Mouse (Mus musculus) kidney, postnatal 25 days (tissue): ENCODE measurements around the gene Gm4201.
"Not testable (repeated sequence)": the region's sequence is repeated elsewhere in the genome, so short reads cannot be mapped to it uniquely, and the experiment has no call there.

ENCODE experiments used
- DNase-seq, 2 experiments: peaks; one replicate each; pipeline ENCODE4 v3.0.0; 2021; ENCODE audit warnings: mixed read lengths in 2 of 2

Gene Gm4201

GRCm38 (mm10) chr7:22565243-22565642 is at the start of gene Gm4201:
TSS of gene Gm4201 (minus strand) at chr7:22565343.
- DNase-seq = not testable (repeated sequence)

GRCm38 (mm10) chr7:22588027-22588426 is 22.9 kb upstream of the Gm4201 start, which contains the start of gene Gm4565:
TSS of gene Gm4565 (minus strand) at chr7:22588127.
- DNase-seq = not testable (repeated sequence)

- not testable (repeated sequence) for DNase-seq
These were observed 30.4 kb downstream of the Gm4201 start, which contains the start of gene Gm8677 for GRCm38 (mm10) chr7:22534787-22535186. TSS of gene Gm8677 (minus strand) at chr7:22534887.

GRCm38 (mm10) chr7:22522667-22523066 is 42.5 kb downstream of the Gm4201 start, which contains the start of gene Vmn1r152:
TSS of gene Vmn1r152 (plus strand) at chr7:22522967.
- DNase-seq = not testable (repeated sequence)
